Mouse (Mus musculus) splenic B cell, adult 2 months (primary cell): ENCODE measurements around the gene Iqca.

Experiments
- DNase-seq: peaks from one replicate; pipeline ENCODE4 v3.0.0-alpha.2; 2011; ENCODE audit warnings: low read depth, low spot score
- H3K27me3 ChIP-seq: 2 replicates; pipeline ENCODE4 v1.6.1; 2012; ENCODE audit warnings: mild to moderate bottlenecking, low read length, moderate library complexity, mixed read lengths; ENCODE audit not compliant: control insufficient read depth, poor library complexity, insufficient read depth, severe bottlenecking
- H3K36me3 ChIP-seq: 2 replicates; pipeline ENCODE4 v1.6.1; 2012; ENCODE audit warnings: mild to moderate bottlenecking, low read length, moderate library complexity, mixed read lengths; ENCODE audit not compliant: control insufficient read depth, poor library complexity, insufficient read depth, severe bottlenecking

Iqca gene

GRCm38 (mm10) chr1:90112669-90113068 lies 40.5 kb downstream of the Iqca start:
- DNase-seq, result no peak
- H3K36me3 ChIP-seq, result no peaks in the 10 kb centered on the region
- no peaks in the 10 kb centered on the region for H3K27me3 ChIP-seq

GRCm38 (mm10) chr1:90111198-90111839 lies 41.9 kb downstream of the Iqca start:
- DNase-seq, result no peak
- Histone ChIP-seq H3K27me3 (no peaks in the 10 kb centered on the region), H3K36me3 (no peaks in the 10 kb centered on the region)

GRCm38 (mm10) chr1:90103896-90104487 lies 49.2 kb downstream of the Iqca start:
- H3K27me3 ChIP-seq, result no peaks in the 10 kb centered on the region
- H3K36me3 ChIP-seq, result no peaks in the 10 kb centered on the region
- no peak for DNase-seq

GRCm38 (mm10) chr1:90100360-90101232 lies 52.6 kb downstream of the Iqca start:
- no peaks in the 10 kb centered on the region for H3K27me3 ChIP-seq
- no peaks in the 10 kb centered on the region for H3K36me3 ChIP-seq
- no peak for DNase-seq

- no peaks in the 10 kb centered on the region for H3K36me3 ChIP-seq
- no peaks in the 10 kb centered on the region for H3K27me3 ChIP-seq
- DNase-seq, result no peak
Measured at GRCm38 (mm10) chr1:90092816-90093493, 60.2 kb downstream of the Iqca start.

- H3K27me3 ChIP-seq, result no peaks in the 10 kb centered on the region
- no peak for DNase-seq
Measured at GRCm38 (mm10) chr1:90088192-90088990, 64.8 kb downstream of the Iqca start.

GRCm38 (mm10) chr1:90086461-90086860 lies 66.7 kb downstream of the Iqca start:
- Histone ChIP-seq H3K27me3 (no peaks in the 10 kb centered on the region), H3K36me3 (no peaks in the 10 kb centered on the region)
- no peak for DNase-seq

More at GRCm38 (mm10) chr1:90088192-90088990, 64.8 kb downstream of the Iqca start:
- H3K36me3 ChIP-seq, result no peaks in the 10 kb centered on the region

- no peaks in the 10 kb centered on the region for H3K27me3 ChIP-seq
- no peak for DNase-seq
Measured at GRCm38 (mm10) chr1:90085526-90086157, 67.6 kb downstream of the Iqca start.

GRCm38 (mm10) chr1:90076291-90076690 lies 76.9 kb downstream of the Iqca start:
- no peak for DNase-seq
- H3K27me3 ChIP-seq, result no peaks in the 10 kb centered on the region

More at GRCm38 (mm10) chr1:90085526-90086157, 67.6 kb downstream of the Iqca start:
- H3K36me3 ChIP-seq, result no peaks in the 10 kb centered on the region

GRCm38 (mm10) chr1:90074779-90075178 lies 78.4 kb downstream of the Iqca start:
- no peaks in the 10 kb centered on the region for H3K36me3 ChIP-seq

More at GRCm38 (mm10) chr1:90076291-90076690, 76.9 kb downstream of the Iqca start:
- no peaks in the 10 kb centered on the region for H3K36me3 ChIP-seq

GRCm38 (mm10) chr1:90071812-90072580 lies 81.2 kb downstream of the Iqca start:
- Histone ChIP-seq H3K36me3 (no peaks in the 10 kb centered on the region), H3K27me3 (no peaks in the 10 kb centered on the region)
- no peak for DNase-seq

More at GRCm38 (mm10) chr1:90074779-90075178, 78.4 kb downstream of the Iqca start:
- H3K27me3 ChIP-seq, result no peaks in the 10 kb centered on the region
- DNase-seq, result no peak

- Histone ChIP-seq H3K27me3 (no peaks in the 10 kb centered on the region), H3K36me3 (no peaks in the 10 kb centered on the region)
- DNase-seq, result peak; percentile 46
Measured at GRCm38 (mm10) chr1:90060599-90060998, 92.6 kb downstream of the Iqca start.

GRCm38 (mm10) chr1:90060054-90060453 lies 93.1 kb downstream of the Iqca start:
- no peaks in the 10 kb centered on the region for H3K36me3 ChIP-seq
- no peaks in the 10 kb centered on the region for H3K27me3 ChIP-seq
- no peak for DNase-seq
